Mouse (Mus musculus) ES-Bruce4 (cell line): ENCODE measurements around the gene Naga. TPM values are rescaled to one million over a fixed set of nuclear protein-coding genes. Genes with fewer than 3 reads are reported as not detected.

ENCODE experiments used
- H3K27ac ChIP-seq: 2 replicates; pipeline ENCODE4 v1.5.1; 2012; ENCODE audit warnings: low read length, inconsistent platforms; ENCODE audit not compliant: insufficient read depth
- H3K27me3 ChIP-seq: 2 replicates; pipeline ENCODE4 v1.6.1; 2012; ENCODE audit warnings: mild to moderate bottlenecking, low read length, inconsistent platforms; ENCODE audit not compliant: control insufficient read depth, poor library complexity, insufficient read depth, severe bottlenecking
- H3K36me3 ChIP-seq: 2 replicates; pipeline ENCODE4 v1.6.1; 2012; ENCODE audit warnings: inconsistent platforms, mild to moderate bottlenecking, low read length, moderate library complexity; ENCODE audit not compliant: control insufficient read depth, poor library complexity, insufficient read depth, severe bottlenecking
- H3K4me1 ChIP-seq: one replicate; pipeline ENCODE4 v1.8.1; 2011; ENCODE audit warnings: low read length; ENCODE audit not compliant: control insufficient read depth, insufficient read depth
- H3K4me3 ChIP-seq: 2 replicates; pipeline ENCODE4 v1.5.1; 2011; ENCODE audit warnings: low read depth, mild to moderate bottlenecking, low read length
- H3K9ac ChIP-seq: 2 replicates; pipeline ENCODE4 v1.6.1; 2012; ENCODE audit warnings: low read depth, mild to moderate bottlenecking, inconsistent platforms; ENCODE audit not compliant: poor library complexity, severe bottlenecking
- H3K9me3 ChIP-seq: replicated peaks from 2 replicates; pipeline ENCODE4 v1.6.1; 2012; ENCODE audit warnings: mild to moderate bottlenecking, low read length, inconsistent platforms; ENCODE audit not compliant: control insufficient read depth, poor library complexity, insufficient read depth, severe bottlenecking
- CTCF ChIP-seq: IDR thresholded peaks from one replicate; pipeline ENCODE4 v1.8.1; 2011; ENCODE audit warnings: low read depth, low read length
- EP300 ChIP-seq: IDR thresholded peaks from 2 replicates; pipeline ENCODE4 v1.6.1; 2011; ENCODE audit warnings: low read depth, low read length; ENCODE audit not compliant: insufficient read depth
- POLR2A ChIP-seq: IDR thresholded peaks from one replicate; pipeline ENCODE4 v1.8.1; 2011; ENCODE audit warnings: low read length; ENCODE audit not compliant: insufficient read depth
- polyA plus RNA-seq: library from polyadenylated mRNA; stranded (reverse); fragments of >200 nt; gene quantifications from 2 replicates; pipeline ENCODE4 v1.2.4, GENCODE M21; 2011; ENCODE audit warnings: low read depth; ENCODE audit not compliant: missing spikeins, insufficient read depth, insufficient read length

The Naga gene
- polyA plus RNA-seq, 1 experiment, result 29.5 TPM

DNA sequence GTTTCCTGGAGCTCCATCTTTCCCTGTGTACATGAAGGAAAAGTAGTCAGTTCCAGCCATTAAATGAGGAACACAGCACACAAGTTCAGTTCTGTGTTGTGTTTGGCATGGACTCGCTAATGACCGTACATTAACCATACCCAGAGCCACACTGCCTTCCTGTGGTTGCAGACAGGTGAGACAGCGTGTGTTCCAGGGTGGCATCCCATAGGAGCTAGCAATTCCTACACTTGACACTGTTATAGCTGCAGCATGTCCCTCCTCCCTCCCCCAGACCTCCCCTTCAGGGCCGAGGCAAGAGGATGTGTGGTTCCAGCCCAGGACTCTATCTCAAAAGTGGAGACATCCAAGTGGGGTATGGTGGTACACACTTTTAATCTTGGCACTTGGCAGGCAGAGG lies 11.6 kb upstream of the Naga start:
- Histone ChIP-seq H3K27me3 (no peaks in the 10 kb centered on the region), H3K9me3 (no peaks in the 10 kb centered on the region), H3K4me1 (peaks cover 2% of the 10 kb centered on the region), H3K36me3 (peaks cover 12% of the 10 kb centered on the region), H3K9ac (no peak overlapping the region), H3K27ac (no peak overlapping the region), H3K4me3 (no peak overlapping the region)
- no peak for TF ChIP-seq EP300

- no peak overlapping the region for H3K27ac ChIP-seq
- H3K4me1 ChIP-seq, result peaks cover 2% of the 10 kb centered on the region
- no peaks in the 10 kb centered on the region for H3K9me3 ChIP-seq
- no peak overlapping the region for H3K9ac ChIP-seq
- H3K36me3 ChIP-seq, result peaks cover 12% of the 10 kb centered on the region
- H3K27me3 ChIP-seq, result no peaks in the 10 kb centered on the region
- no peak overlapping the region for H3K4me3 ChIP-seq
- TF ChIP-seq EP300 (no peak), POLR2A (no peak), CTCF (no peak)
These were observed 10.2 kb upstream of the Naga start for GRCm38 (mm10) chr15:82348999-82349341.

DNA sequence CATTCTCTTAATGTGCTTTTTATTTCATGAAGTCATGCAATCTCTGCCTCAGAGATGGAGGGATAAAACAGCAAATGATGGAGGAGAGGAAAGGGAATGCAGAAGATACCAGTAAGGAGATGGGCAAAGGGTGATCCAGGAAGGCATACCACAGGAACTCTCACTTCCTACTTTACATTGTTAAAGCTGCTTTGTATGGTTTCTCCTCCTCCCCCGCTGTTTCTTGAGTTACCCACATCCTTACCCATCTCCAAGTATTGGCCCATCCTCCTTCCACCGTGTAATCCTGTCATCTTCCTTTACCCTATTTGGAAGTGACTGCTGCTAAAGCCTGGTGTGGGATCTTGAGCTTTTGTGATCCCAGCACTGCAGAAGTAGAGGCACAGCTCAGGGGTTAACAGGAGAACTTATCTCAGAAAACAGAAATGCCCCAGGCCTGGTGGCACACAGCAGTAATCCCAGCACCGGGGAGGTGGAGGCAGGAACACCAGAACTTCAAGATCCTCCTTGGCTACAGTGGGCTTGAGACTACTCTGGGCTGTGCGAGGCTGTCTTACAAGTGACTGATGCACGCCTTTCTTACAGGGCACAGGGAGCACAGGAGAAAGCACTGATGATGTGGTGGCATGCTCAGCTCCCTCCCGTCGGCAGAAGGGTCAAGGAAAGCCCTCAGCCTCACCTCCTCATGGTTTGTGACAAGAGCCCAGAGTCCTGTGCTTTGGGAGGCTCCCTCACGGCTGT lies 9.7 kb upstream of the Naga start:
- Histone ChIP-seq H3K4me3 (no peak overlapping the region), H3K27ac (no peak overlapping the region), H3K36me3 (peaks cover 12% of the 10 kb centered on the region), H3K4me1 (peaks cover 2% of the 10 kb centered on the region), H3K9me3 (no peaks in the 10 kb centered on the region), H3K9ac (no peak overlapping the region), H3K27me3 (no peaks in the 10 kb centered on the region)
- TF ChIP-seq POLR2A (no peak), EP300 (no peak), CTCF (no peak)

DNA sequence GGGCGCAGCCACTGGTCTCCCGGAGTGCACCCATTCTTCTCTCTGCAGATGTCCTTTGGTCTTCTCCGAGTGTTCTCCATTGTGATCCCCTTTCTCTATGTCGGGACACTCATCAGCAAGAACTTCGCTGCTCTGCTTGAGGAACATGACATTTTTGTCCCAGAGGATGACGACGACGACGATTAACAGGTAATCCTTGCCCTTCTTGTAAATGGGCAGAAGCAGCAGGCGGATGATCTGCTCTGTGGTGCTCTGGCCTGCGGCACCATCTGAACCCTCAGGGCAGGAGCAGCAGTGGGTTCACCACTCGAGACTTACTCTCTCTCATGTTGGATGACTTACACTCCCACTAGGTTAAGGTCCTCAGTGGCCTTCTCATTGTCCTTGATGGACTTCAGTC lies 9.1 kb upstream of the Naga start:
- no peaks in the 10 kb centered on the region for H3K9me3 ChIP-seq
- no peak overlapping the region for H3K27ac ChIP-seq
- H3K4me1 ChIP-seq, result peaks cover 2% of the 10 kb centered on the region
- no peak overlapping the region for H3K4me3 ChIP-seq
- H3K36me3 ChIP-seq, result peaks cover 12% of the 10 kb centered on the region
- H3K9ac ChIP-seq, result no peak overlapping the region
- TF ChIP-seq POLR2A (no peak), CTCF (no peak), EP300 (no peak)
- H3K27me3 ChIP-seq, result no peaks in the 10 kb centered on the region

DNA sequence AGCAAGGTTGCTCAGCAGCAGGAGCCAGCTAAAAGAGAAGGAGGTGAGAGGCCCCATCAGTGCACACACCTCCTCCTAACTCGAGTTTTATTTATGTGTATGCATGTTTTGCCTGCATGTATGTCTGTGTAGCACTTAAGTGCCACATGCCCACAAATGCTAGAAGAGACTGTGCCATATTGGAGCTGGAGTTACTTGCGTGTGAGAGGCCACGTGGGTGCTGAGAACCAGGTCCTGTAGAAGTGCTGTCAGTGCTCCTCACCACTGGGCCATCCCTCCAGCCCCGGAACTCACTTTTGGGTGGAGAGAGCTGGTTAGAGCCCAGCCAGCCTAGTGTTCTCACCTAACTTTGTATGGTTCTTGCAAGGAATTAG lies 8.6 kb upstream of the Naga start:
- H3K4me3 ChIP-seq, result no peak overlapping the region; the same call in 1 of the 2 replicates
- TF ChIP-seq POLR2A (no peak), EP300 (no peak), CTCF (no peak)
- H3K9me3 ChIP-seq, result no peaks in the 10 kb centered on the region
- no peaks in the 10 kb centered on the region for H3K27me3 ChIP-seq
- peaks cover 12% of the 10 kb centered on the region for H3K36me3 ChIP-seq
- H3K9ac ChIP-seq, result peak overlapping the region; percentile 44
- peaks cover 2% of the 10 kb centered on the region for H3K4me1 ChIP-seq
- no peak overlapping the region for H3K27ac ChIP-seq

DNA sequence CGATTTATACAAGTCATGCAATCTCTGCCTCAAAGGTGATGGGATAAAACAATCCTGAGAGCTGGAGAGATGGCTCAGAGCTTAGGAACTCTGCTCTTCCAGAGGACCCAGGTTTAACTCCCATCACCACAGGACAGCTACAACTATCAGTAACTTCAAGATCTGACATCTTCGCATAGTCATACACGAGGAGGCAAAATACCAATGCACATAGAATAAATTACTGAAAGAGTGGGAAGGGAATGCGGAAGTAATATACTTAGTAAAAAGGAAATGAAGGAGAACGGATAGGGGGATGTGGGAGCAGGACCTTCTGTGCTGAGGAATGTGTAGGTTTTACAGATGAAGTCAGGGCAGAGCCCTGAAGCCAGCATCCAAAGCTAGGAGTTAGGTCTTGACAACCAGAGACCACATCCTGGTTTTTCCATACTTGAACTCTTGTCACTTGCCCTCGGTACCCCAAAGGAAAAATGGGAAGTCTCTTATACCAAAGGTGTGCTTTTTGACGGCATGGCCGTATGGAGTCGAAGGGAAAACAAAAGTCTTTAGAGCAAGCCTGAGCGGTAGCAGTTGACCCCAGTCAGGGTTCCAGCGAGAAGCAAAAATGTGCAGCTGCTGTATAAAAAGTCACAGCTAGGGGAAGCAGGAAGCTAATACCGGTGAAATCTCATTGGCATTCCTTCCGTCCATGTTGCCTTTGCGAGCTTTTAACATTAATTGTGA lies 8.0 kb upstream of the Naga start:
- no peaks in the 10 kb centered on the region for H3K27me3 ChIP-seq
- H3K27ac ChIP-seq, result no peak overlapping the region
- peaks cover 2% of the 10 kb centered on the region for H3K4me1 ChIP-seq
- peak overlapping the region; percentile 94 for H3K4me3 ChIP-seq
- H3K9me3 ChIP-seq, result no peaks in the 10 kb centered on the region
- H3K9ac ChIP-seq, result peak overlapping the region; percentile 44
- peaks cover 12% of the 10 kb centered on the region for H3K36me3 ChIP-seq
- TF ChIP-seq POLR2A (no peak), CTCF (no peak), EP300 (no peak)
